Comparison of ENCODE assay signal across 23 mouse cellular contexts in genomic region chr13:26509841-26510240, GRCm38 (mm10).
"Had no signal": no experiment of that assay in that cellular context is flagged by ENCODE, and none has a peak within 500 bp of the region (broad histone marks: within the 10 kb centered on the region; RNA-seq: fewer than 3 reads in every experiment).

No protein-coding gene starts in this region.

- H3K27me3 ChIP-seq: embryonic facial prominence, embryonic 12.5 days; embryonic facial prominence, embryonic 13.5 days; embryonic facial prominence, embryonic 15.5 days; forebrain, embryonic 12.5 days; forebrain, embryonic 13.5 days; forebrain, embryonic 15.5 days had no signal

- H3K4me3 ChIP-seq: embryonic facial prominence, embryonic 10.5 days; embryonic facial prominence, embryonic 12.5 days; embryonic facial prominence, embryonic 13.5 days; embryonic facial prominence, embryonic 15.5 days; erythroblast, embryonic 14.5 days; forebrain, embryonic 10.5 days; forebrain, embryonic 12.5 days; forebrain, embryonic 13.5 days; forebrain, embryonic 15.5 days; gastrocnemius, adult 2 months had no signal

- H3K9ac ChIP-seq: embryonic facial prominence, embryonic 12.5 days; embryonic facial prominence, embryonic 13.5 days; embryonic facial prominence, embryonic 15.5 days; forebrain, embryonic 12.5 days; forebrain, embryonic 13.5 days; forebrain, embryonic 15.5 days; forebrain, postnatal 0 days had no signal

- DNase-seq: cerebellum, adult 18-20 months; cerebellum, adult 2 months; cerebellum, adult 8-10 months; cerebellum, adult 9-10 months; cerebellum, adult 9-11 months; cerebellum, postnatal 25 days; cerebellum, postnatal 36 days; embryo, embryonic 11 days; gastrocnemius, adult 2 months; gastrocnemius, postnatal 14 days; gastrocnemius, postnatal 25 days; gastrocnemius, postnatal 36 days; heart, adult 11 months had no signal

- H3K9me3 ChIP-seq: embryonic facial prominence, embryonic 10.5 days; embryonic facial prominence, embryonic 12.5 days; embryonic facial prominence, embryonic 13.5 days; embryonic facial prominence, embryonic 15.5 days; forebrain, embryonic 10.5 days; forebrain, embryonic 12.5 days; forebrain, embryonic 13.5 days; forebrain, embryonic 15.5 days had no signal

- H3K4me2 ChIP-seq: embryonic facial prominence, embryonic 12.5 days; embryonic facial prominence, embryonic 13.5 days; embryonic facial prominence, embryonic 15.5 days; forebrain, embryonic 12.5 days; forebrain, embryonic 13.5 days; forebrain, embryonic 15.5 days had no signal

- H3K27ac ChIP-seq: embryonic facial prominence, embryonic 10.5 days; embryonic facial prominence, embryonic 12.5 days; embryonic facial prominence, embryonic 13.5 days; embryonic facial prominence, embryonic 15.5 days; forebrain, embryonic 10.5 days; forebrain, embryonic 12.5 days; forebrain, embryonic 13.5 days; forebrain, embryonic 15.5 days; gastrocnemius, adult 2 months had no signal

- H3K36me3 ChIP-seq: embryonic facial prominence, embryonic 10.5 days; embryonic facial prominence, embryonic 12.5 days; embryonic facial prominence, embryonic 13.5 days; embryonic facial prominence, embryonic 15.5 days; forebrain, embryonic 10.5 days; forebrain, embryonic 12.5 days; forebrain, embryonic 15.5 days had no signal

- H3K4me1 ChIP-seq: embryonic facial prominence, embryonic 10.5 days; embryonic facial prominence, embryonic 12.5 days; embryonic facial prominence, embryonic 13.5 days; embryonic facial prominence, embryonic 15.5 days; forebrain, embryonic 10.5 days; forebrain, embryonic 12.5 days had no signal

- ATAC-seq: forebrain, embryonic 13.5 days had no signal
